Mouse (Mus musculus) hindbrain, embryonic 13.5 days (tissue): ENCODE data around the gene H2-Ob. TPM values are rescaled to one million over a fixed set of nuclear protein-coding genes. Genes with fewer than 3 reads are reported as not detected.

ENCODE experiments used
- ATAC-seq: fragments of 200-750 bp; cut with Nextera tagmentation; 2 replicates; pipeline ENCODE4 v1.8.0; 2017; ENCODE audit warnings: moderate TSS enrichment; ENCODE audit not compliant: low FRiP score
- H3K27ac ChIP-seq: fragments of 300-500 bp; sonication (generic); 2 replicates; pipeline ENCODE4 v1.5.1; 2015; ENCODE audit warnings: inconsistent platforms, mild to moderate bottlenecking, moderate library complexity
- H3K27me3 ChIP-seq: fragments of 300-500 bp; sonication (generic); 2 replicates; pipeline ENCODE4 v1.6.1; 2015; ENCODE audit warnings: mild to moderate bottlenecking, inconsistent platforms
- H3K36me3 ChIP-seq: fragments of 300-500 bp; sonication (generic); 2 replicates; pipeline ENCODE4 v1.6.1; 2015; ENCODE audit warnings: mild to moderate bottlenecking, inconsistent platforms
- H3K4me1 ChIP-seq: fragments of 300-500 bp; sonication (generic); replicated peaks from 2 replicates; pipeline ENCODE4 v1.6.1; 2015; ENCODE audit warnings: inconsistent platforms
- H3K4me2 ChIP-seq: fragments of 300-500 bp; sonication (generic); 2 replicates; pipeline ENCODE4 v1.6.1; 2015; ENCODE audit warnings: inconsistent platforms, mild to moderate bottlenecking, moderate library complexity
- H3K4me3 ChIP-seq: fragments of 300-500 bp; sonication (generic); 2 replicates; pipeline ENCODE4 v1.5.1; 2015; ENCODE audit warnings: mild to moderate bottlenecking, inconsistent platforms
- H3K9ac ChIP-seq: fragments of 300-500 bp; sonication (generic); 2 replicates; pipeline ENCODE4 v1.6.1; 2015; ENCODE audit warnings: mild to moderate bottlenecking, inconsistent platforms
- H3K9me3 ChIP-seq: fragments of 300-500 bp; sonication (generic); 2 replicates; pipeline ENCODE4 v1.6.1; 2016; ENCODE audit warnings: inconsistent platforms
- WGBS: fragments of 180-500 bp; shearing (Covaris S2); methylation state at CpG from one replicate; pipeline ENCODE4 v1.1.7; 2015; 5-methylcytosine and 5-hydroxymethylcytosine counted together
- polyA plus RNA-seq: library from polyadenylated mRNA; unstranded; fragments of >200 nt; fragmentation: Nextera tagmentation; extraction: Ambion mirVana; gene quantifications from 2 replicates; pipeline ENCODE4 v1.2.1, GENCODE M21; 2015

The H2-Ob gene
- polyA plus RNA-seq, 1 experiment from 2014 or later = 0.06 TPM

GRCm38 (mm10) chr17:34200772-34201505, 37.8 kb upstream of the H2-Ob start:
- 85% methylated on average over 16 of the region's 16 CpGs for WGBS
- Histone ChIP-seq H3K4me1 (peaks cover 29% of the 10 kb centered on the region), H3K4me3 (no peak overlapping the region), H3K4me2 (no peak overlapping the region), H3K27me3 (peaks cover 89% of the 10 kb centered on the region), H3K9ac (no peak overlapping the region), H3K27ac (no peak overlapping the region), H3K36me3 (no peaks in the 10 kb centered on the region), H3K9me3 (no peaks in the 10 kb centered on the region)
- no peak for ATAC-seq

DNA sequence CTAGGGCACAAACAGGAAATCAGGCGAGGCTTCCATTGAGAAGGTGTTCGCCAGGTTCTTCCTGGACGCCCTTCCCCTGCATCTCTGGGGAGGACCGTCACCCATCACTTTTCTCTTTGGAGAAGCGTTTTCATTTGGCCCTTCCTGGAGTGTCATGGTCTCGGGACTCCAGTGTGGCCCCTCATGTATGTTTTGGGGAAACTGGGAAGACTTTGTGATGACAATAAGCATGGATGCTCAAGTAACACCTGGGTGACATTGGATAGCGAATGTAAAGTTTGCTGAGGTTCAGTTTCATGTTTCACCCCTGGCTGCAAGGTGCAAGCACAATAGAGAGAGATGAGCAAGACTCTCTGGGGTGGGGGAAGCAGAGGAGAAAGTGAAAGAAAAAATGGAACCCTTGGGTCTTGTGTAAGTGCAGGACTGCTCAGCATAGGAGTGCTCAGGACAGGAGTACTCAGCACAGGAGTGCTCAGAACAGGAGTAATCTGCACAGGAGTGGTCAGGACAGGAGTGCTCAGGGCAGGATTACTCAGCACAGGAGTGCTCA, 37.1 kb upstream of the H2-Ob start:
- Histone ChIP-seq H3K27me3 (peaks cover 89% of the 10 kb centered on the region), H3K27ac (no peak overlapping the region), H3K4me1 (peaks cover 27% of the 10 kb centered on the region), H3K4me3 (no peak overlapping the region), H3K4me2 (no peak overlapping the region), H3K9me3 (no peaks in the 10 kb centered on the region), H3K9ac (no peak overlapping the region), H3K36me3 (no peaks in the 10 kb centered on the region)
- ATAC-seq = no peak
- WGBS = 72% methylated on average over 7 of the region's 7 CpGs

- ATAC-seq = peak; percentile 63; the same call in 1 of the 2 replicates
- WGBS = 95% methylated on average over 4 of the region's 4 CpGs
- H3K4me1 ChIP-seq = peaks cover 14% of the 10 kb centered on the region
- H3K27ac ChIP-seq = no peak overlapping the region
- H3K4me3 ChIP-seq = no peak overlapping the region
- no peak overlapping the region for H3K4me2 ChIP-seq
- no peaks in the 10 kb centered on the region for H3K36me3 ChIP-seq
- H3K9ac ChIP-seq = no peak overlapping the region
- no peaks in the 10 kb centered on the region for H3K9me3 ChIP-seq
- H3K27me3 ChIP-seq = peaks cover 84% of the 10 kb centered on the region
Observed at GRCm38 (mm10) chr17:34202760-34203442, 35.8 kb upstream of the H2-Ob start.

DNA sequence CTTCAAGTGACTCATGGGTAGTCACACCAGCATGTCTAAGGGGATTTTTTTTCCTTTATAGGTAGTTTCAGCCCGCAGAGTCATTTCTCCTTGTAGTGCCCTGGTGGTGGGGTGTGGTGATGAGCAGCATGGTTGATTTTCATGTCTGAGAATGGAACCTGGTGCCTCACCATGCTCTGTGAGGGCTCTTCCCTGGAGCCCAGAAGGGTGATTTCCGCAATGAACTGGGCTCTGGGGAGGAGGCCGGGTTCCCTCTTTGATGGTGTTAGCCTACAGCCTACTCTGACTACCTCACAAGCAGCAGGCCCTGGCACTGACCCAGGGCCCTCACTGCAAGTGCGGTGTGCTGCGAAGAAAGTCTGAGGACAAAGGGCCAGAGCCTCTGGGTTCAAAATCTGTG, 35.3 kb upstream of the H2-Ob start, which contains the start of gene Tap2:
TSS of gene Tap2 (plus strand) at position 84 of the 400 bp plus-strand sequence.
- 60% methylated on average over 5 of the region's 5 CpGs for WGBS
- H3K36me3 ChIP-seq = no peaks in the 10 kb centered on the region
- H3K9ac ChIP-seq = peak within 1 kb of the TSS; percentile 74
- H3K4me2 ChIP-seq = peak within 1 kb of the TSS; percentile 79
- peaks cover 8% of the 10 kb centered on the region for H3K4me1 ChIP-seq
- H3K9me3 ChIP-seq = no peaks in the 10 kb centered on the region
- H3K4me3 ChIP-seq = peak within 1 kb of the TSS; percentile 59
- peaks cover 83% of the 10 kb centered on the region for H3K27me3 ChIP-seq
- H3K27ac ChIP-seq = no peak within 1 kb of the TSS
- no peak for ATAC-seq

DNA sequence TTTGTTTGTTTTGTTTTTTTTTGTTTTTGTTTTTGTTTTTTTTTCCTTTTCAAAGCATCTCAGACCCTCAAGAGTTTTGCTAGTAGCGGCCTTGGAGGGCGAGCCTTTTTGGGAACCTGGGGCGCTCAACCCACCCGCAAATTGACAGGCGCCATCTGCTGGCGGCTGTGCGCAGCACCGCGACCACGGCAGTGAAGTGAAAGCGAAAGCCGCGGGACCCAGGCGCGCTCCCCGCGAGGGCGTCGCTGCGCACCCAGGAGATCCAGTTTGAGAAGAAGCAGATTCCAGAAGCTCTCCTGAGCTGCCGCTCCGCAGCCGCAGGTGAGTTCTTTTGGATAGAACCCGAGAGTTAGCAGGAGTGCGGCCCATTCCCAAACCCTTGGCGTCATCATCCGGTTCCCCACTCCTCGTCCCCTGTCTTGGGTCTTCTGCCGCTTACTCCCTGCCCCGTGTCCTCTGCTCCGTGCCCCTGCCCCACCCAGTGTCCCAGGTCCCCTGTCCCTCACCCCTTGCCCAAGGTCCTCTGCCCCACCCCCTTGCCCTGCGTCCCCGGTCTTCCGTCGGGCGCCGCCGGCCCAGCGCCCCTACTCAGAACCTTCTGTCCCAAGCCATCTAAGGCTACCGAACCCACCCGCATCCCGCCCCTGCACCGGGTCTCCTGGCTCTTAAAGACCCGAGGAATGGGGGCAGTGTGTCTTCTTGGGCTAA, 34.2 kb upstream of the H2-Ob start:
- H3K9me3 ChIP-seq = no peaks in the 10 kb centered on the region
- peak overlapping the region; percentile 59 for H3K4me3 ChIP-seq
- no peak overlapping the region for H3K27ac ChIP-seq
- no peaks in the 10 kb centered on the region for H3K36me3 ChIP-seq
- H3K4me1 ChIP-seq = peaks cover 8% of the 10 kb centered on the region
- H3K9ac ChIP-seq = peak overlapping the region; percentile 74
- under 1% methylated on average over 44 of the region's 44 CpGs for WGBS
- H3K27me3 ChIP-seq = peaks cover 81% of the 10 kb centered on the region
- ATAC-seq = peak; percentile 47; the same call in 1 of the 2 replicates
- H3K4me2 ChIP-seq = peak overlapping the region; percentile 79

DNA sequence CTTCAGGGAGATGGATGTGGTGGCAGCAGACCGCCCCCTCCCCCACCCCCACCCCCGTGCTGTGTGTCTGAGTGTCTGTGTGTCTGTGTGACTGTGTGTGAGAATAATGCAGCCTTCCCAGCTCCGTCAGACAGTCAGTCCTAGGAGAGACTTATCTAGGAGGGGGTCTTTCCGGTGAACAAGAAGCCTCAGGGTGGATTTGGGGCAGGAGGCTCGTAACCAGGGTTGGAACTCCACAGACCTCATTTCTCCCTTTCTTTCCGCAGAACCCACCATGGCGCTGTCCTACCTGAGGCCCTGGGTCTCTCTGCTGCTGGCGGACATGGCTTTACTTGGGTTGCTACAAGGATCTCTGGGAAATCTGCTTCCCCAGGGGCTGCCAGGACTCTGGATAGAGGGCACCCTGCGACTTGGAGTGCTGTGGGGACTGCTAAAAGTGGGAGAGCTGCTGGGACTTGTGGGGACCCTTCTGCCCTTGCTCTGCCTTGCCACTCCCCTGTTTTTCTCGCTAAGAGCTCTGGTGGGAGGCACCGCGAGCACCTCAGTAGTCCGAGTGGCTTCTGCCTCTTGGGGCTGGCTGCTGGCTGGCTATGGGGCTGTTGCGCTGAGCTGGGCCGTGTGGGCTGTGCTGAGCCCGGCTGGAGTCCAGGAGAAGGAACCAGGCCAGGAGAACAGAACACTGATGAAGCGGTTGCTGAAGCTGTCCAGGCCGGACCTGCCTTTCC, 33.5 kb upstream of the H2-Ob start:
- Histone ChIP-seq H3K9me3 (no peaks in the 10 kb centered on the region), H3K27me3 (peaks cover 80% of the 10 kb centered on the region), H3K4me3 (peak overlapping the region; percentile 59)

GRCm38 (mm10) chr17:34205746-34206176, 32.9 kb upstream of the H2-Ob start:
- Histone ChIP-seq H3K4me3 (no peak overlapping the region), H3K9me3 (no peaks in the 10 kb centered on the region), H3K27ac (no peak overlapping the region), H3K4me2 (no peak overlapping the region), H3K9ac (no peak overlapping the region), H3K36me3 (no peaks in the 10 kb centered on the region), H3K27me3 (peaks cover 80% of the 10 kb centered on the region), H3K4me1 (peaks cover 8% of the 10 kb centered on the region)
- WGBS = 23% methylated on average over 9 of the region's 9 CpGs
- no peak for ATAC-seq

More for the DNA sequence above, 33.5 kb upstream of the H2-Ob start:
- Histone ChIP-seq H3K4me2 (peak overlapping the region; percentile 79), H3K4me1 (peaks cover 8% of the 10 kb centered on the region), H3K27ac (no peak overlapping the region), H3K36me3 (no peaks in the 10 kb centered on the region), H3K9ac (peak overlapping the region; percentile 74)
- 20% methylated on average over 18 of the region's 18 CpGs for WGBS
- ATAC-seq = 0 out of 2 replicates have a peak, but pooled peaks have one; percentile 21

DNA sequence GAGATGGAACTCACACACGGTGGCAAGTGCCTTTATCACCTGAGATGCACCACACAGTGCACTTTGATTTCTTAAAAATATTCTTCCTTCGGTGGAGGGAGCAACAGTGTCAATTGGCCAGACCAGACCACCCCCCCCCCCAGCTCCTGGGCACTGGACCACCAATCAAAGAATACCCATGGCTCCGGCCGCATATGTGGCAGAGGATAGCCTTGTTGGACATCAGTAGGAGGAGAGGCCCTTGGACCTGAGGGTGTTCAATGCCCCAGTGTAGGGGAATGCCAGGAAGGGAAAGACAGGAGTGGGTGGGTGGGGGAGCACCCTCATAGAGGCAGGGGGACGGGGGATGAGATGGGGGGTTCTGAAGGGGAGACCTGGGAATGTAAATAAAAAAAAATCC, 32.0 kb upstream of the H2-Ob start:
- ATAC-seq = no peak
- WGBS = 92% methylated on average over 5 of the region's 5 CpGs

GRCm38 (mm10) chr17:34207456-34207855, 31.2 kb upstream of the H2-Ob start:
- H3K36me3 ChIP-seq = no peaks in the 10 kb centered on the region
- H3K9ac ChIP-seq = no peak overlapping the region
- H3K27me3 ChIP-seq = peaks cover 84% of the 10 kb centered on the region
- H3K4me3 ChIP-seq = no peak overlapping the region
- peaks cover 14% of the 10 kb centered on the region for H3K4me1 ChIP-seq
- H3K4me2 ChIP-seq = no peak overlapping the region
- H3K27ac ChIP-seq = no peak overlapping the region
- no peak for ATAC-seq
- WGBS = 59% methylated on average over 3 of the region's 3 CpGs
- no peaks in the 10 kb centered on the region for H3K9me3 ChIP-seq

More for the DNA sequence above, 32.0 kb upstream of the H2-Ob start:
- Histone ChIP-seq H3K9ac (no peak overlapping the region), H3K9me3 (no peaks in the 10 kb centered on the region), H3K4me1 (peaks cover 10% of the 10 kb centered on the region), H3K4me2 (no peak overlapping the region), H3K36me3 (no peaks in the 10 kb centered on the region), H3K27me3 (peaks cover 79% of the 10 kb centered on the region), H3K4me3 (no peak overlapping the region), H3K27ac (no peak overlapping the region)

GRCm38 (mm10) chr17:34207866-34208265, 30.8 kb upstream of the H2-Ob start:
- Histone ChIP-seq H3K9ac (no peak overlapping the region), H3K9me3 (no peaks in the 10 kb centered on the region), H3K27ac (no peak overlapping the region), H3K36me3 (no peaks in the 10 kb centered on the region), H3K27me3 (peaks cover 86% of the 10 kb centered on the region), H3K4me3 (no peak overlapping the region), H3K4me1 (peaks cover 14% of the 10 kb centered on the region), H3K4me2 (no peak overlapping the region)
- WGBS = 98% methylated on average over 9 of the region's 9 CpGs
- ATAC-seq = no peak

- no peak overlapping the region for H3K9ac ChIP-seq
- H3K27ac ChIP-seq = no peak overlapping the region
- WGBS = 29% methylated on average over 10 of the region's 10 CpGs
Observed at GRCm38 (mm10) chr17:34208421-34208820, 30.3 kb upstream of the H2-Ob start.

More at GRCm38 (mm10) chr17:34208421-34208820, 30.3 kb upstream of the H2-Ob start:
- no peaks in the 10 kb centered on the region for H3K9me3 ChIP-seq
- no peak overlapping the region for H3K4me2 ChIP-seq
- no peak for ATAC-seq
- peaks cover 14% of the 10 kb centered on the region for H3K4me1 ChIP-seq
- H3K36me3 ChIP-seq = no peaks in the 10 kb centered on the region
- H3K27me3 ChIP-seq = peaks cover 86% of the 10 kb centered on the region
- H3K4me3 ChIP-seq = no peak overlapping the region
